Mouse (Mus musculus) kidney, adult 2 months (tissue): ENCODE results near the gene Iqcf1.

Experiments
- CTCF ChIP-seq: fragments of 200-500 bp; conservative IDR thresholded peaks from 2 replicates; pipeline ENCODE4 v1.5.1; 2011; ENCODE audit warnings: low read depth, mild to moderate bottlenecking, control low read depth, low read length, moderate library complexity, mixed read lengths; ENCODE audit not compliant: insufficient read depth, insufficient read length
- POLR2A ChIP-seq: fragments of 200-500 bp; IDR thresholded peaks from one replicate; pipeline ENCODE4 v1.6.1; 2011; ENCODE audit warnings: low read depth, low read length, control low read depth

GRCm38 (mm10) chr9:106467746-106468145 lies 32.0 kb upstream of the Iqcf1 start:
- no peak for TF ChIP-seq POLR2A
- no peak for TF ChIP-seq CTCF
